Comparison of ENCODE assay signal across 7 mouse cellular contexts in genomic region chr16:77099018-77099869, GRCm38 (mm10).
DNase-seq lines count a peak whose midpoint lies in the region; ATAC-seq and TF ChIP-seq lines count a peak whose summit lies in the region.

No protein-coding gene starts in this region.

- H3K4me1 ChIP-seq in bone marrow macrophage, adult 2 months (ENCODE audit: control insufficient read depth, insufficient read depth, low read length), result no peaks in the 10 kb centered on the region
- no peaks in the 10 kb centered on the region for H3K4me1 ChIP-seq in embryonic facial prominence, embryonic 14.5 days (ENCODE audit: control insufficient read depth, insufficient read depth, low read length)

- WGBS in embryonic facial prominence, embryonic 14.5 days, result 61% methylated on average over 8 of the region's 8 CpGs

- peaks cover 35% of the 10 kb centered on the region for H3K36me3 ChIP-seq in embryonic facial prominence, embryonic 14.5 days (ENCODE audit: control insufficient read depth, insufficient read depth, low read length)

- H3K27me3 ChIP-seq in embryonic facial prominence, embryonic 14.5 days (replicated peaks; ENCODE audit: control insufficient read depth, insufficient read depth, low read length), result no peaks in the 10 kb centered on the region

- no peaks in the 10 kb centered on the region for H3K9me3 ChIP-seq in embryonic facial prominence, embryonic 14.5 days (ENCODE audit: control insufficient read depth, low read length)

- H3K4me3 ChIP-seq in bone marrow macrophage, adult 2 months (ENCODE audit: insufficient read depth, low read length), result no peak overlapping the region
- H3K4me3 ChIP-seq in embryonic facial prominence, embryonic 14.5 days (ENCODE audit: low read depth, low read length), result no peak overlapping the region

- H3K4me2 ChIP-seq in embryonic facial prominence, embryonic 14.5 days (ENCODE audit: low read depth, low read length), result no peak overlapping the region

- DNase-seq in Muller cell, postnatal 12 days (ENCODE audit: inconsistent ontology term), result peak; percentile 95
- DNase-seq in embryonic facial prominence, embryonic 14.5 days (ENCODE audit: low spot score), result peak; percentile 82
- peak; percentile 38 to 58 for DNase-seq in heart, adult 9 months (ENCODE audit: low spot score in 2 of 2)
- DNase-seq in layer of hippocampus, adult 18-20 months (ENCODE audit: low spot score in 2 of 2), result peak; percentile 73 to 94
- peak; percentile 77 for DNase-seq in lung, postnatal 14 days
- DNase-seq in retina, postnatal 1 day, result peak; percentile 83

- no peak overlapping the region for H3K9ac ChIP-seq in embryonic facial prominence, embryonic 14.5 days (ENCODE audit: low read depth, low read length)

- no peak for TF ChIP-seq POLR2A in bone marrow macrophage, adult 2 months (IDR thresholded peaks at IDR 0.05; ENCODE audit: borderline replicate concordance, low read depth, low read length)

- no peak for ATAC-seq in embryonic facial prominence, embryonic 14.5 days (ENCODE audit: low read depth)

- TF ChIP-seq CTCF in bone marrow macrophage, adult 2 months (IDR thresholded peaks at IDR 0.05; ENCODE audit: low read depth, low read length), result peak; percentile 78

- H3K27ac ChIP-seq in bone marrow macrophage, adult 2 months (ENCODE audit: insufficient read depth, low read depth, low read length), result no peak overlapping the region
- H3K27ac ChIP-seq in embryonic facial prominence, embryonic 14.5 days (replicated peaks; ENCODE audit: low read depth, low read length), result no peak overlapping the region
